ENCODE assay signal across 8 mouse cellular contexts in genomic region chr3:102203781-102204721, GRCm38 (mm10). TPM values are rescaled to one million over a fixed set of nuclear protein-coding genes. Genes with fewer than 3 reads are reported as not detected.
DNase-seq lines count a peak whose midpoint lies in the region; ATAC-seq lines count a peak whose summit lies in the region.

Gene Vangl1 (minus strand): TSS chr3:102204693.

- DNase-seq in cerebellum, adult 11-12 months = peak; percentile 14
- no peak for DNase-seq in cerebellum, adult 11 months
- DNase-seq in cerebellum, postnatal 25 days = peak; percentile 54 to 71
- DNase-seq in gastrocnemius, adult 8-10 months (ENCODE audit: low spot score in 2 of 2) = peak; percentile 19 to 65
- DNase-seq in limb, embryonic 10.5 days (ENCODE audit: low spot score) = peak; percentile 86
- peak; percentile 97 for DNase-seq in midbrain, embryonic 11.5 days (ENCODE audit: low spot score, missing footprints)

- H3K27me3 ChIP-seq in hindbrain, embryonic 13.5 days = peaks cover 75% of the 10 kb centered on the region
- peaks cover 21% of the 10 kb centered on the region for H3K27me3 ChIP-seq in limb, embryonic 10.5 days (ENCODE audit: low read depth, poor library complexity, severe bottlenecking)
- peaks cover 48% of the 10 kb centered on the region for H3K27me3 ChIP-seq in midbrain, embryonic 11.5 days (ENCODE audit: control insufficient read depth, insufficient read depth, low read length)
- no peaks in the 10 kb centered on the region for H3K27me3 ChIP-seq in stomach, embryonic 14.5 days (ENCODE audit: control insufficient read depth, insufficient read depth, low read length)

- no peaks in the 10 kb centered on the region for H3K36me3 ChIP-seq in hindbrain, embryonic 13.5 days
- H3K36me3 ChIP-seq in limb, embryonic 10.5 days = no peaks in the 10 kb centered on the region
- H3K36me3 ChIP-seq in midbrain, embryonic 11.5 days (ENCODE audit: control insufficient read depth, insufficient read depth, low read length) = no peaks in the 10 kb centered on the region
- no peaks in the 10 kb centered on the region for H3K36me3 ChIP-seq in stomach, embryonic 14.5 days (ENCODE audit: control insufficient read depth, insufficient read depth, low read length)

- peak within 1 kb of the TSS; percentile 76 for H3K9ac ChIP-seq in hindbrain, embryonic 13.5 days
- peak within 1 kb of the TSS; percentile 74 for H3K9ac ChIP-seq in midbrain, embryonic 11.5 days (ENCODE audit: low read length)
- H3K9ac ChIP-seq in stomach, embryonic 14.5 days (replicated peaks; ENCODE audit: low read depth, low read length) = peak within 1 kb of the TSS; percentile 85

- no peaks in the 10 kb centered on the region for H3K9me3 ChIP-seq in hindbrain, embryonic 13.5 days
- H3K9me3 ChIP-seq in limb, embryonic 10.5 days (replicated peaks) = no peaks in the 10 kb centered on the region
- H3K9me3 ChIP-seq in midbrain, embryonic 11.5 days (ENCODE audit: control insufficient read depth, low read length) = no peaks in the 10 kb centered on the region
- no peaks in the 10 kb centered on the region; the same call in 1 of the 2 replicates for H3K9me3 ChIP-seq in stomach, embryonic 14.5 days (ENCODE audit: control insufficient read depth, low read depth, low read length)

- ATAC-seq in hindbrain, embryonic 13.5 days (ENCODE audit: low FRiP score) = peak; percentile 87
- peak; percentile 87 for ATAC-seq in midbrain, embryonic 11.5 days (ENCODE audit: low FRiP score)
- ATAC-seq in stomach, embryonic 14.5 days (ENCODE audit: insufficient number of reproducible peaks, insufficient read depth, low FRiP score, low read depth) = peak; percentile 88

- WGBS in hindbrain, embryonic 13.5 days = under 1% methylated on average over 60 of the region's 95 CpGs
- WGBS in limb, embryonic 10.5 days = under 1% methylated on average over 82 of the region's 95 CpGs
- WGBS in midbrain, embryonic 11.5 days = under 1% methylated on average over 69 of the region's 95 CpGs
- WGBS in stomach, embryonic 14.5 days = under 1% methylated on average over 78 of the region's 95 CpGs

- H3K4me1 ChIP-seq in hindbrain, embryonic 13.5 days (replicated peaks) = peaks cover 42% of the 10 kb centered on the region
- H3K4me1 ChIP-seq in limb, embryonic 10.5 days = peaks cover 63% of the 10 kb centered on the region
- H3K4me1 ChIP-seq in midbrain, embryonic 11.5 days (ENCODE audit: control insufficient read depth, insufficient read depth, low read length) = peaks cover 15% of the 10 kb centered on the region
- peaks cover 20% of the 10 kb centered on the region; the same call in 1 of the 2 replicates for H3K4me1 ChIP-seq in stomach, embryonic 14.5 days (ENCODE audit: control insufficient read depth, insufficient read depth, low read length)

- H3K27ac ChIP-seq in hindbrain, embryonic 13.5 days = peak within 1 kb of the TSS; percentile 65
- peak within 1 kb of the TSS; percentile 92 for H3K27ac ChIP-seq in limb, embryonic 10.5 days
- no peak within 1 kb of the TSS for H3K27ac ChIP-seq in midbrain, embryonic 11.5 days (ENCODE audit: low read depth, low read length)
- peak within 1 kb of the TSS; percentile 80; the same call in 1 of the 2 replicates for H3K27ac ChIP-seq in stomach, embryonic 14.5 days (ENCODE audit: low read length)

- peak within 1 kb of the TSS; percentile 54 for H3K4me3 ChIP-seq in hindbrain, embryonic 13.5 days
- peak within 1 kb of the TSS; percentile 87 for H3K4me3 ChIP-seq in limb, embryonic 10.5 days
- H3K4me3 ChIP-seq in midbrain, embryonic 11.5 days (ENCODE audit: low read depth, low read length) = peak within 1 kb of the TSS; percentile 59
- H3K4me3 ChIP-seq in stomach, embryonic 14.5 days (ENCODE audit: low read depth, low read length) = peak within 1 kb of the TSS; percentile 82

- H3K4me2 ChIP-seq in hindbrain, embryonic 13.5 days = peak within 1 kb of the TSS; percentile 94
- H3K4me2 ChIP-seq in midbrain, embryonic 11.5 days = peak within 1 kb of the TSS; percentile 95
- peak within 1 kb of the TSS; percentile 68 for H3K4me2 ChIP-seq in stomach, embryonic 14.5 days (replicated peaks; ENCODE audit: low read depth, low read length)

RNA-seq across cellular contexts. Expression of gene Vangl1, which starts in this region (rescaled TPM):
- 1 to 10 TPM in 3 of 4 experiments, under 1 TPM in 1; 0.70 to 2.0 (median 1.2) TPM for total RNA-seq in gastrocnemius, adult 8-10 months (2022)
- polyA plus RNA-seq in hindbrain, embryonic 13.5 days (2015; fragmentation: Nextera tagmentation; extraction: Ambion mirVana) = 7.0 and 7.2 TPM in 2 replicates
- polyA plus RNA-seq in limb, embryonic 10.5 days (2016; fragmentation: Nextera tagmentation; extraction: Ambion mirVana) = 11.8 and 14.8 TPM in 2 replicates
- polyA plus RNA-seq in midbrain, embryonic 11.5 days (2014; fragmentation: Nextera tagmentation; extraction: Ambion mirVana) = 9.3 and 10.2 TPM in 2 replicates
- 29.5 and 30.2 TPM in 2 replicates for polyA plus RNA-seq in stomach, embryonic 14.5 days (2014; fragmentation: Nextera tagmentation; extraction: Ambion mirVana)
